Mouse (Mus musculus): ENCODE data around the gene Rhbdf2.

Rhbdf2 gene

DNA sequence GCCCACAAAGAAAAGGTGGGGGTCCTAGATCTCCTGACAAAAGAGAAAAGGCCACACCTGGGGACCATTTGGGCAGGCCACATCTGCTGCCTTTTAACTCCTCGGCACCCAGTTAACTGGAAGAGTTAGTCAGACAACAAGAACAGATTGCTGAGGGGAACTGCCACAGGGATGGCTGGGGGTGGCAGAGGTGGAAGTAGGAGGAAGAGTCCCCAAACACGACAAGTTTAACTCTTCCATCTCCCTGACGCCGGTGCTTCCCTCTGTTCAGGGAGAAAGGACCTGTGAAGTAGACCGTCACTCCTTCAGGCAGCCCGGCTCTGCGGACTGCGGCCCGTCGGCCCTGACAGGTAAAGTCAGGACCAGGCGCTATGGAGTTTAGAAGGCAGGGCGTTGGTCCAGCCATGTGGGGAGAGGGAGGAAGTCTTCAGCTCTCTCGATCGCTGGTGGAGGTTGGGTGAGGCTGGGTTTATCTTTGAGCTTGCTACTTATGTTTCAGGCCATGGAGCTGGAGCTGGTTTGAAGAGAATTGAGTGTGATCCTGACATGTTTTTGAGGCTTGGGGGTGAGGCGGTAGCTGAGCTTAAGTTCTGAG, 32.3 kb upstream of the Rhbdf2 start:
- 79% methylated on average over 15 of the region's 15 CpGs for WGBS

DNA sequence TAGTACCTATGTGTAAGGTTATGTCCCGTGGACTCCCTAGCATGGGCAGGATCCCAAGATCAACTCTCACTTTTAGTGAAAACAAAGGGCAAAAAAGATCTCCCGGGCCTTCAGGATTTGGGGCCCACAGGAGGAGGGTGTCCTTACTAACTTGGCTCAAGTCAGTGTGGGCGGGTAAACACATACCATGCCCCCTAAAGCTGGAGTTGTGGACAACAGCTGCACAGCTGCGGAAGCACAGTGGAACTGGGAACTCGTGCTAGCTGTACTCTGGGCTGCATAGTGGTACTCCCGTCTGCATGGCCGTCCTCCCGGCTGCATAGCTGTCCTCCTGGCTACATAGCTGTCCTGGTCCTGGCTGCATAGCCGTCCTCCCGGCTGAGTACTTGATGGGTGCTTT, 31.4 kb upstream of the Rhbdf2 start:
- WGBS: 67% methylated on average over 10 of the region's 10 CpGs

DNA sequence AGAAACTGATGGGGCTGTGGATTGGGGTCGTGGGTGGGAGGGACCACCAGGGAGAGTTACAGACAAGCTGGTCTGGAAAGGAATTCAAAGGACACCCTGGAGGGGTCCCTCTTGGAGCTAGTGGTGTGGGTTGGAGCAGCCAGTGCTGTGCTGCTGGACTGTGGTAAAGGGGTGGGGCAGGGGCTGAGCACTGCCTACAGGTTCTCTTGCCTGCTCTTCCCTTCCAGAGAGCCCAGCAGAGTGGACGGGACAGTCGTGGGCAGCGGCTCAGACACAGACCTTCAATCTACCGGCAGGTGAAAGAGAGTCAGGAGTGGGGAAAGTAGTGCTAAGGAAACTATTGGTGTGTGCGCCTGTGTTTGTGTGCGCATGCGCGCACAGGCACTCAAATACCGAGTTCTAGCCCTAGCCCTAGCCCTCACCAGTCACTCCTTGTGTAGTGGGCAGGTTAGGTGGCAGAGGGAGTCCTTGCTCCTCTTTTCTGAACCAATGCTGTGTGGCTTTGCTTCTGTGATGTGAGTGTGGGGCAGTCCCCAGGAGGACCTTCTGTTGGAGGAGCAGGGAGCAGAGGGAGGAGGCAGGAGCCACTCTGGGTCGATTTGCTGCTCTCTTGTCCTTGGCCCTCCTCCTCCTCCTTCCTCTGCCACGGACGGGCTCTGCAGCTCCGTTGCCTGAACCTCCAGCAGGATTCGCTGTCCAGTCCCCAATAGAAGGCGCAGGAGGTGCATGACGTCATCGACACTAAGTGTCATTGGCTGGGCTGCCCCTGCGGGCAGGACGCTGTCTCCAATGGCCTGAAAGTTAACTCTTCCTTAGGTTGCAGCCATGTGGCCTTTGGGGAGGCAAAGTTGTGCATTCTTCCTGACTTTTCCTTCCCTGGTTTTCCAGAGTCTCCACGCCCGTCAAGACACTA, 30.7 kb upstream of the Rhbdf2 start:
- WGBS: 21% methylated on average over 22 of the region's 22 CpGs

DNA sequence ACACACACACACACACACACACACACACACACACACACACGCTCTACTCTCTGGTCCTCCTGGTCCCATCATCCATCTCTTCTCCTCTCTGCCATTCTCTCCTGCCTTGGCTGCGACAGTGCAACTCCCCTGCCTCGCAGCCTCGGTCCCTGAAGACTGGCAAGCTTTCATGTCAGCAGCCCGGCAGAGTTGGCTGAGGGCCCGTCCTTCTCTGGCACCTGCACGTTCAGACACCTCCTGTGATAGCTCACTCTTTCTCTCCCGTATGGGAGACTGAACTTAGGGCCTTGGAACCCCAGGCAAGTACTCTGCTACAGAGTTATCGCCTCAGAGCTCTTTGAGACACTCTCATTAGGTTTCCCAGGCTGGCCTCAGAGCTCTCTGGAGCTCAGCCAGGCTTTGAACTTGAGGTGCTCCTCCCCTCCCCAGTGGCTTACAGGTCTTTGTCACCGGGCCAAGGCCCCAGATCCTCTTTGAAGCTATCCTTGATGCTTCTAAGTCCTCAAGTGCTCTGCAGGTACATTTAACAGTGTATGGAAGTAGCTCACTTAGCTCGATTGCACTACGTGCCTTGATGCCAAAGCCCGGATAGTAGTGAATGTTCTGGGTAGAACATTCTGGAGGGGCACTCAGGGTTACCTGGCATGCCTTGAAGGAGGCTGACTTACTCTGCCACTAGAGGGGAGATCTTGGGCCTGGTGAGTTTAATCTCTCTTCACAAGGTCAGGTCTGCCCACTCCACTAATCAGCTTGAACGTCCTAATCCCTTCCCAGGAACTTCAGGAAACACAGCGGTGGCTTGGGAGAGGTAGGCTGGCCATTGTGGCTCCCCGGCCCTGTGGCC, 29.8 kb upstream of the Rhbdf2 start:
- WGBS: 42% methylated on average over 16 of the region's 16 CpGs

DNA sequence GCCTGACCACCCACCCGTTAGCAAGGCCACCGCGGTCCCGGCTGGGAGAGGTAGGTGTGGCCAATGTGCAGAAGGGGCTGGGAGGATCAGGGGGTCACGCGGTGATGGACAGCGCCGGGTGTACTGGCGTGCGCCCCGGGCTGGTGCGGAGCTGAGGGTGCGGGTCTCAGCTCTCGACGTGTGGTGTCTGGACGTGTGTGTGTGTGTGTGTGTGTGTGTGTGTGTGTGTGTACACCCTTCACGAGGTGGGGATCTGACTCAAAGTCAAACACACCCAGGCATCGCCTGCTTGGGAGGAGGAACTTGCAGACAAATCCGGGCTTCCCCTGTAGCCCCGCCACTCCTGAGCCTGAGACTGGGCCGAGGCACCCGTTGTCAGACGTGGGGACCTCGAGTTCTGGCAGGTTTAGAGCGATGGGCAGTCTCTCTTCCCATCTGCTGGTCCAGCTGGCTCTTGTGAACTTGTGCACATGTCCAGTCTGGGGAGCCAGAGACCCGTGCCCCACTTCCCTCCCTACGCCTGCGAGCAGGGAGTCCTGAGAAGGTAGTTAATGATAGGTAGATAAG, 27.5 kb upstream of the Rhbdf2 start, which contains the start of gene Cygb:
Cygb (minus strand) TSS at position 59 of the 567 bp plus-strand sequence.
- 9% methylated on average over 28 of the region's 28 CpGs for WGBS

DNA sequence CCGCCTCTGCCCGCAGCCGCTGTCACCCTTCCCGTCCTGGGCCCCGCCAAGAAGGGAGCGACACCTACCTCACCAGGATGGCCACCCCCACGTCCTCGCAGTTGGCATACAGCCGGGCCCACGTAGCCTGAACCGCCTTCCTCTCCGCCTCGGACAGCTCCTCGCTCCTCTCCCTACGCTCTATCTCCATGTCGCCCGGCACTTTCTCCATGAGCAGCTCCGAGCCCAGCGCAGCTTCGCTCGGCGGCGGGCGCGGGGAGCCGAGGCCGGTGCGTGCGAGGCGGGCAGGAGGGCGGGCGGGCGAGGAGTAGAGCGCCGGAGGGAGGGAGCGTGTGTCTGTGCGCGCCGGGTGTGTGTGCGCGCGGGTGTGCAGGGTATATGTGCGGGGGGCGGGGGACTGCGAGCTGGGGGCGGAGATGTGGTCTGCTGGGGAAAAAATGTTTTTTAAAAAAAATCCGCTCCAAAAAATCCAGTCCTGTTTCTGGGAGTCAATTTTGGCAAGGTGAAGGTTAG, 26.9 kb upstream of the Rhbdf2 start:
- WGBS: under 1% methylated on average over 47 of the region's 47 CpGs

DNA sequence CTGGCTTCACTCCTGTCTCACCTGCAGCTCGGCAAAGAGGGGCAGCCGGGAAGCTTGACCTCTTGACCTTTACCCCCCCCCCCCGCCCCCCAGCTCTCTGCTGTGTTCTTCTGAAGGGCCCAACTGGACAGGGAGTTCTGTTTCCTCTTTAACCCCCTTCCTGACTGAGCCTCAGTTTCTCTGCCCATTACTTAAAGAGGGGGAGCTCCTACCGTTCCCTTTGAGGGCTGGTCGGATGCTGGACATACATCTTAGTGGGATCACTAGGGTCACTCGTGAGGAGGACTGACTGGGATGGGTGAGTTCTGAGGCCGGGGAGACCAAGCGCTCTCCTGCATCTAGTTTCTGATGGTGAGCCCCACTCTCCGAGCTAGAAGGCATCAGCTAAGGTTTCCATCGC, 26.4 kb upstream of the Rhbdf2 start, which contains the start of gene Prcd:
Prcd (plus strand) TSS at position 301 of the 400 bp plus-strand sequence.
- 12% methylated on average over 10 of the region's 10 CpGs for whole genome bisulfite sequencing

DNA sequence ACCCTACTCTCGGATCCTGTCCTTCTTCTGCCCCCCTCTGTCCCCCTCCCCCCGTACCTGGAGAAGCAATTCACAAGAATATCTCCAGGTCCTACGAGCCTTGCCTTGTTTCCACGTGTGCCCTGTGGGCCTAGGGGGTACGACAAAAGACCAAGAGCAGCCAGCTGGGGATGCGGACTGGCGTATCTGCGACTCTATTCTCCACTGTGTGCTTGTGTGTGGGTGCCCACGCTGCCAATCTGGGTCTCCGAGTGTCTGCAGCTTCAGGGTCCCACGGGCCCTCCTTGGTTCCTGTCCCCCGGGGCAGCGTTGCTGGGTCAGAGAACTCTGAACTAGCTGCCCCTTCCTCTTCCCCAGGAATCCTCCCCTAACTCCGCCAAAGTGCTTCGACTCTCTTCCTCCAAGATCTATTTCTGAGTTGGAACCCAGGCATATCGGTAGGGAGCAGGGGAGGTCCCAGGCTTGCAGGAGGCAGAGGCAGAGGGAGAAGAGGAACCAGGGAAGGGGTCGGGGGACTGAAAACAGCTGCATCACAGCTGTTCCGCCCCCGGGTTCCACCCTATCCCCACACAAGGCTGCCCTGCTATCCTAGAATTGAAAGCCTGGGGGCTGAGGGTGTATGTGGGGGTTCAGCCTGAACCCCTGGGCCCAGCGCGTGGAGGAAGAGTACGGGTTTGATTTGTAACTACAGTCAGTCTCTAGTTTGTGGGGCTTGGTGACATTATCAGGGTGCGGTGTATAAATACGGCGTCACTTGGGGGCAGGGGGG, 25.7 kb upstream of the Rhbdf2 start:
- 57% methylated on average over 25 of the region's 25 CpGs for WGBS

DNA sequence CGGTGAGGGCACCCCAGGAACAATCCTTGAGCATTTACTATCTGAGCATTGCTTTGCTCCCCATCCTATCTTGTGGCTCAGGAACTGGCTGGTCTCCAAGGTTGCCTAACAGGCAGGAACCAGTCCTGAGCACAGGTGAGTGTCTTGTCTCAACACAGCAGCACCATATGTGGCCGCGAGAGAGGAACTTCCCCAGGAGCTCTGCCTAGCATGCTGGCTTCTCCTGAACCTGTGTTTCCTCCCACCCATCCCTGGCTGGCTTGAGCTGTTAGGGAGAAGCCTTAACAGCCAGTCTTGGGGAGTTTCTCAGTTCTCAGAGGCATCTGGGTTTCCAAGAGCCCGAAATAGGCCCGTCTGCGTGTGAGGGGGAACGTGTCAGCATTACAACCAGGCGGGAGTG, 24.5 kb upstream of the Rhbdf2 start:
- WGBS: 54% methylated on average over 8 of the region's 8 CpGs

DNA sequence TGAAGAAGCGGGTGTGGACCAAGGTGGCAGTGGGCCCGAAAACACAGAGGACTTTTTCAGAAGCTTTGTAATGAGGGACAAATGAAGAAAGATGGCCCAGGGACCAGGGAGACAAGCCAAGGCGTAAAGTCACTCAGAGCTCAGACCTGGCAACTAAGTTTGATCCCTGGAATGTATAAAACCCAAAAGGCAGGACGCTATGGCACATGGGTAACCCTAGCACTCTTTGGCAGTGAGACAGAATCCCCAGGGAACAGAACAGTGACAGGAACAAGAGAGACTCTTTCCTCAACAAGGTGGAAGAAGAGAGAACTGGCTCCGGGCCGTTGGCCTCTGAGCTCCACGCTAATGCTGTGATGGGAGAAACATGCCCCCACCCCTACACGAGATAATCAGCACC, 24.0 kb upstream of the Rhbdf2 start:
- WGBS: 84% methylated on average over 8 of the region's 8 CpGs

DNA sequence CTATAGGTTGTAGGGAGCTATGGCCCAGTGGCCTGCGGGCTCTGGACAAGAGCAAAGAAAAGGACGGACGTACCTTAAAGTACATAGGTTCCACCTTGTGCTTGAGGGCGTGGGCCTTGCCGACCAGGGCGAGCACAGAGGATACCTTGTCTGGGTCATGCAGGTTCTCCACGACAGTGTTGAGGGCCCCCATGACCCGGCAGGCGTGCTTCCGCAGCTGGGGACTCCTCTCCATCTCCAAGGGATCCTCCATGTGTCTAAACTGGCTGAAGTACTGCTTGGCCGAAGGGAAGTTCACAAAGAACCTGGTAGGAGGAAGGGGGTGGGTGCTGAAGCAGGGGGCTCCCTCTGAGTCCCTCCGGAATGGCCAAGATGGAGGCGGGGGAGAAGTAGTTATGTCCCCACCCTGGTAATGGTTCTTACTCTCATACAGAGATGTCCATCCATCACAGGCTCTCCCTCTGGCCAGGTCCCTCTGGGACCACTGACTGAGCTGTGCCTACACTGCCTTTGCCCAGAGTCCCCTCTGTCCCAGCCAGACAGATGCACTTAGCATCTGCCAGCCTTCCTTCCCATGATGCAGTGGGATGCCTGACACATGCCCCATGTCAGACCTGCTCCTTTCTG, 23.0 kb upstream of the Rhbdf2 start:
- 92% methylated on average over 13 of the region's 13 CpGs for WGBS

DNA sequence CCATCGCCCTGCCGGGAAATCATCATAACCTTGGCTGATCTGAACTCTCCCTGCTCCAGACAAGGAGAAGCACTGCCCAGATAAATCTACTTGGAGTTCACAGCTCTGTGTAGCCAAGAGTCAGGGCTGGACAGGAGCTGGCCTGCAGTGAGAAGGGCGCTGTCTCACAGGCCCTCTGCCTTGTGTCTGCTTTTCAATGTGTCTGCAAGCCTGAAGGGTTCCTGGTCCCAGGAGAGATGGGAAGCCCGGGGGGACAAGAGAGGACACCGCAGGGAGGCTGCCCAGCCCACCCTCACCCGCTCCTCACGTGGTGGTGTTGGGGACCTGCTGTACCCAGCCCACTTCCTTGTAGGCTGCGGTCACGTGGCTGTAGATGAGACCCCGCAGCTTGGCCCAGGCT, 22.2 kb upstream of the Rhbdf2 start:
- WGBS: 86% methylated on average over 10 of the region's 10 CpGs

DNA sequence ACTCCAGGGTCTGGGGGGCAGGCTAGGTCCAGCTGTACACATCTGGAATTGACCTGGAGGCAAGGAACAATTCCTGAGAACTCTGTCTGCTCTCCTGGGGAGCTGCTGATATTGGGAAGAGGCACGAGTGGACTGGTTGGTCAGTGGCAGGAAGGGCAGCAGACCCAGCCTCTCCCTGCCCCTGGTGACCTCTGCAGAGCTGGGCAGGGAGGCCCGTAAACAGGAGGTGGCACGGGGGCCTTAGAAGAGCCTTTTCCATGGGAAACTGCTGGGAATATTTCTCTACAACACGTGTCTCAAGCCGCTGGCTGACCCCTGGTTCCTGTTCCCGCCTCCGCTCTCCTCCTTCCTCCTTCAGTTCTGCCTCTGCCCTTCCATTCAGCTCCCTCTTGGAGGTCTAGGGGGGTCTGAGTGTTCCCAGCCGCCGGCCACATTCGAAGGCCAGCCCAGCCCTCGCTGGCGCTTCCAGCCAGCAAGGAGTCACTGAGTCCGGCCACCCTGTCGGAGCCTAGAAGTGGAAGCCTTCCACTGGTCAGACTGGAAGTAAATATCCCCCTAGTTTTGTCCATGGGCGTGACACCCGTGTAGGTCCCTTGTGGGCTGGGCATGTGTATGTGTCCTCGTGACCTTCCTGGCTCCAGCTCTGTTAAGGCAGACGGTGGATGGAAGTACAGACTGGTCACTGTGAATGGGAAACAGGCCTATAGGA, 21.5 kb upstream of the Rhbdf2 start:
- WGBS: 75% methylated on average over 18 of the region's 18 CpGs

DNA sequence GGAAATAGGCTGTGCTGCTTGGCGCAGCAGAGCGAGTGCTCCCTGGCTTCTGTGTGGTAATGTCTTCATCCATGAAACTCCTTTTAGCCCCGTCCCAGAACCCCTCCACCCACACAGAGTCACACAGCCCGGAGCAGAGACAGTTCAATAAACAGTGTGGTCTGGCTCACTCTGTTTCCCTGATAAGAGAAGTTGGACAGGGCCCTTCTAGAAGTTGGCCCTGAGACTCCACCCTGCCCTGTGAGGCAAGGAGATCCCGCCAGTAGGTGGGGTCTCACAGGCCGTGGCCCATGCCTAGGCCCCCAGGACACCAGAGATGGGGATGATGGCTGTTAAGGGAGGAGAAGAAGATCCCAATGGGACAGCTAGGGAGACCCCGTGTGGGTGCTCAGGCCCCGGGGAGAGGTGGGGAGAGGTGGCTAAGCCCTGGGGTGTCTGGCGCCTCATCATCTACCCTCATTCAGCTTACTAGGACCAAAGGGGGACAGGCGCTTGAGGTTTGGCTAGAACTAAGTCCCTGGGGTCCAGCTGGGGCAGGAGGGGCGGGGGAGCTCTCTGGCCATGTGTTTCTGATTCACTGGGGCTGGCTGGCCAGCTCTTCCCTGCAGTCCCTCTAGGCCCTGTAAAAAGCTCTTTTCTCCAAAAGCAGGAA, 20.6 kb upstream of the Rhbdf2 start:
- 76% methylated on average over 11 of the region's 11 CpGs for WGBS

DNA sequence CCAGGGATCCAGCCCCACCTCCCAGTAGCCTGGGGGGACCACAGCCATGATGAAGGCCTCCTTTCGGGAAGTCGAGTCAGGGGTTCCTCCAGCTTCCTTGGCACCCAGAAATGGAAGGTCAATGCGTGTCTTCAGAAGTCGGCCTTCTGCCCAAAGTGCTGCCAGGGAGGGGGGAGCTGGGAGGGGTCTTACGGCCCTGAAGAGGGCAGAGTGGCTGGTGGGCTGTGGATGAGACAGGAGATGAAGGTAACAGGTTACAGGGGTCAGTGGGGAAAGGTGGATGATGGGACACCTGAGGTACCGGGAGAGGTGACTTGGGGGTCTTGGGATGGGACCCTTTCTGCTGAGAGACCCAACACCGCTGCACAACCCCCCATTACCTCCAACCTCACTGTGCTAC, 20.0 kb upstream of the Rhbdf2 start:
- WGBS: 88% methylated on average over 7 of the region's 7 CpGs

DNA sequence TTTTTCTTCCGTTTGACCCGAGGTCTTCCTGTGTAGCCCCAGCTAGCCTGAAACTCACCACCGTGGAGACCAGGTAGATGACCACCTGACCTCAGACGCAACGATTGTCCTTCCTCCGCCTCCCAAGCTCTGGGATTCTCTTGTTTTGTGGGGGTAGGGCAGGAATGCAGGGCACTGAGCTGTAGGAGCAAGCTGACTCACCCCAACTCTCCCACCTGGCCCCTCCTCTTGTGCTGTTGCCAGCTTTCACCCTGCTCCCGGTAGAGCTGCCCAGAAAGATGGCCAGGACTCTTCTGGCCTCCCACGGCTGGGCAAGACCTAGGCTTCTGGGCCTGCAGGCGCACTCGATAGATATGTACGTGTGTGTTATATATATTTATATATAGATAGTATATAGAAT, 19.3 kb upstream of the Rhbdf2 start:
- 76% methylated on average over 11 of the region's 11 CpGs for WGBS

DNA sequence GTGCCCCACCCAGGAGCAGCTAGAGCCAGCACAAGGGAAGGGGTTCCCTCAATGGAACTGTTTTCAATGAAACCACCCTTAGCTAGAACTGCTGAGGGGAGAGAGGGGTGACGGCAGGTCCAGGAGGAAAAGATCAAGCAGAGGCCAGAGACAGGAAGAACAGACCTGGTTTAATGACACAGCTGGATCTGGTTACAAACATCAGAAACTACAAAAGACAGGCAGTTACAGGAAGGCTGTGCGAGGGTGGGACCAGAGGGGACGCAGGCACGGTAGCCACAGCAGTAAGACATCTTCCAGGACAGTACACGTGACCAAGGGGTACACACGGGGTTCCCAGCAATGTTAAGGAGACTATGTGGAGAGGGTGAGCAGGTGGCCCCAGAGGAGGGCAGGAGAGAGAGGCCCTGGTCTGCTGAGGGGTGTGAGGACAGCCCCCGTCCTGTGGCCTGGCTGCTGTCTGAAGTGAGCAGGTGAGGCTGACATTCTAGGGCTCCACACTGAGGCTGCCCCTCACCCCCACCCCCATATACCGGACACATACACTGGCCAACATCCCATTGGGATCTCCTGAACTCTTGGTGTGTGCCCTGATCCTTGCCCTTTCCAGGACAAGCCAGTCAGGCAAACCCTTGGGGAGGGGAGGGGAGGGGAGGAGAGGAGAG, 18.8 kb upstream of the Rhbdf2 start:
- WGBS: 82% methylated on average over 8 of the region's 8 CpGs

DNA sequence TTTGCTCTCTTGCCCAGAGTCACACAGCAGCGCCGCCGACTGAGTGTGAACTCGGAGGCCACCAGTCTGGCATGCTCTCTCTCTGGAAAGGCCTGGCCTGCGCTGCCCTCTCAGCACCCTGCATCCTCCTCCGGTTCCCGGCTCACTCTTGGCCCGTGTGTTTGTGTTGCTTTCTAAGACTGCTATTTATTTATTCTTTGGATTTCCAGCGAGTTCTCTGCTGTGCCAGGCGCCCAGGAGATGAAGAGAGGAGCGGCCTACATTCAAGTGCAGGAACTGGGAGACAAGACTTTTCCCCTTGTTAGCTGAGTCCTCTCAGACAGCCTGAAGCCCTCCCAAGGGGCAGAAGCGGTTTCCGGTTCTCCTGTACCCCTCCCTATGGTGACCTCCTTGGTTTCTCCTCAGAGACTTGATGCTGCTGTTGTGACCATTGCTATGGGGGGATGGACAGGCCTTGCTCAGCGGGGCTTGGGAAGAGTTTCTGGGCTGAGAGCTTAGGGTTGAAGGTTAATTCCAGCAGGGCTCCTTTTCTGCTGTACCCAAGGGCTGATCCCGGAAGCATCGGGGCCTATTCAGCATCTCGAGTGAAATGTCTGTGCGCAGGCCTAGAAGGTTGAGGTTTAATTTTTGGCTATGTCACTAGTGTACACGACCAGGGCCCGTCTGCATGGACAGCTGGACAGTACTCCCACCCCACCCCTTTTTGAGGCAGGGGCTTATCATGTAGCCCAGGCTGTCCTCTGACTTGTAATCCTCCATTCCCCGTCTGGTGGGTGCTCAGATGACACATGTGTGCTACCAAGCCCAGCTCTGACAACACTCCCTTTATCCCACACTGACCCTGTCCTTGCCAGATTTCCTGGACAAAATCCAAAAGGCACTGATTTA, 17.6 kb upstream of the Rhbdf2 start:
- 55% methylated on average over 21 of the region's 21 CpGs for WGBS

All from cerebral cortex, adult 2 months (tissue).